Mouse (Mus musculus): ENCODE measurements around the gene Adamtsl5.

The Adamtsl5 gene

DNA sequence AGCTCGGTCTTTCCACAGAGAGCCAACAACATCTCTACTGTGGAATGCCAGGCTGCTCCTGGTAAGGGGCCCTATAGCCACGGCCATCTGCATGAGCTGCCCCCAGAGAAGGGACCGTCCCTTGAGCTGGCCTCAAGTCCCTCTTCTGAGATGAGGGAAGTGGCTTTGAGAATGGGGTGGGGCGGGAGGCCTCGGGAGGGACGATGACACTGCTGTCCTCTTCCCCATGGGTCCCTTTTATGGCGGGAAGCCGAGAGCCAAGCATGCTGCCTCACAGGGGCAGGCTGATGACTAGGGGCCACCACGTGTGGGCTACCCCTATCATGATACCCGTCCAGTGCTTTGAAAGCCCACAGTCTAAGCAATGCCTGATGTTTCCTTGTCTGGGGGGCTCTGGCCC lies 31.2 kb downstream of the Adamtsl5 start:
- DNase-seq (ENCODE audit: low spot score): no peak

- no peak for DNase-seq (ENCODE audit: low spot score)
Measured at GRCm38 (mm10) chr10:80316359-80316781, 31.8 kb downstream of the Adamtsl5 start.

DNA sequence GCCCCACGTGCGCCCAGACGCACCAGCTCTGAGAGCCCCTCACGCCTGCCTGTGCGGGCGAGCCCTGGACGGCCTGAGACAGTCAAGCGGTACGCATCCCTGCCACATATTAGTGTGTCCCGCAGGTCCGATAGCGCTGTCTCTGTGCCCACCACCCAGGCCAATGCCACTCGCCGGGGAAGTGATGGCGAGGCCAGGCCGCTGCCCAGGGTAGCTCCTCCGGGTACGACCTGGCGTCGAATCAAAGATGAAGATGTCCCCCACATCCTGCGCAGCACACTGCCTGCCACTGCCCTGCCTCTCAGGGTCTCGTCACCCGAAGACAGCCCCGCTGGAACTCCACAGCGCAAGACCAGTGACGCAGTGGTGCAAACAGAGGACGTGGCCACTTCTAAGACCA lies 32.9 kb downstream of the Adamtsl5 start:
- DNase-seq (ENCODE audit: low spot score): no peak

- no peak for DNase-seq (ENCODE audit: low spot score)
Measured at GRCm38 (mm10) chr10:80314494-80315001, 33.7 kb downstream of the Adamtsl5 start.

GRCm38 (mm10) chr10:80313627-80314201 lies 34.5 kb downstream of the Adamtsl5 start:
- no peak for DNase-seq (ENCODE audit: low spot score)

DNA sequence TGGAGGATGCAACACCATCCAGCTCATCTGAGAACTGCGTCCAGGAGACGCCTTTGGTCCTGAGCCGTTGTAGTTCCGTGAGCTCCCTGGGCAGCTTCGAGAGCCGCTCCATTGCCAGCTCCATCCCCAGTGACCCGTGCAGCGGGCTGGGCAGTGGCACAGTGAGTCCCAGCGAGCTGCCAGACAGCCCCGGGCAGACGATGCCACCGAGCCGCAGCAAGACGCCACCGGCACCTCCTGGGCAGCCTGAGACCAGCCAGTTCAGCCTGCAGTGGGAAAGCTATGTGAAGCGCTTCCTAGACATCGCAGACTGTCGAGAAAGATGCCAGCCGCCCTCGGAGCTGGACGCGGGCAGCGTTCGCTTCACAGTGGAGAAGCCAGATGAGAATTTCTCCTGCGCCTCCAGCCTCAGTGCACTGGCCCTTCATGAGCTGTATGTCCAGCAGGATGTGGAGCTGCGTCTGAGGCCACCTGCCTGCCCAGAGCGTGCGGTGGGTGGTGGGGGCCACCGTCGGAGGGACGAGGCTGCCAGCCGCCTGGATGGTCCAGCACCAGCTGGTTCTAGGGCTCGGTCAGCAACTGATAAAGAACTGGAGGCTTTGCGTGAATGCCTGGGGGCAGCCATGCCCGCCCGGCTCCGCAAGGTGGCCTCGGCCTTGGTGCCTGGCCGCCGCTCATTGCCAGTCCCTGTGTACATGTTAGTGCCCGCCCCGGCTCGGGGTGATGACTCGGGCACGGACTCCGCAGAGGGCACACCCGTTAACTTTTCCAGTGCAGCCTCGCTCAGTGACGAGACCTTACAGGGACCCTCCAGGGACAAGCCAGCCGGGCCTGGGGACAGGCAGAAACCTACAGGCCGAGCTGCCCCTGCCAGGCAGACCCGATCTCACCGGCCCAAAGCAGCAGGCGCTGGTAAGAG lies 35.4 kb downstream of the Adamtsl5 start:
- DNase-seq (ENCODE audit: low spot score): no peak

GRCm38 (mm10) chr10:80311560-80311959 lies 36.7 kb downstream of the Adamtsl5 start:
- DNase-seq (ENCODE audit: low spot score): no peak

DNA sequence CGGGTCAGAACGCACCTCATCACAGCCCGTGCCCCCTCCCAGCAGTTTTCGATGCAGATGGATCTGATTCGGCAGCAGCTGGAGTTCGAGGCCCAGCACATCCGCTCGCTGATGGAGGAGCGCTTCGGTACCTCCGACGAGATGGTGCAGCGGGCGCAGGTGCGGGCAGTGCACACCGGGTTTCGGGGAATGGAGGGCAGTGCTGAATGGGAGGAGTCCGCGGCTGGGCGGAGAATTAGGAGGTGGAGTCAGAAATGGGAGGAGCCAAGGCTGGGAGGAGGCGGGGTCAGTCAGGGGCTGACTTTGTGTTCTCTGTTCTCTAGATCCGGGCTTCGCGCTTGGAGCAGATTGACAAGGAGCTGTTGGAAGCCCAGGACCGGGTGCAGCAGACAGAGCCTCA lies 43.4 kb downstream of the Adamtsl5 start:
- DNase-seq (ENCODE audit: low spot score): no peak

DNA sequence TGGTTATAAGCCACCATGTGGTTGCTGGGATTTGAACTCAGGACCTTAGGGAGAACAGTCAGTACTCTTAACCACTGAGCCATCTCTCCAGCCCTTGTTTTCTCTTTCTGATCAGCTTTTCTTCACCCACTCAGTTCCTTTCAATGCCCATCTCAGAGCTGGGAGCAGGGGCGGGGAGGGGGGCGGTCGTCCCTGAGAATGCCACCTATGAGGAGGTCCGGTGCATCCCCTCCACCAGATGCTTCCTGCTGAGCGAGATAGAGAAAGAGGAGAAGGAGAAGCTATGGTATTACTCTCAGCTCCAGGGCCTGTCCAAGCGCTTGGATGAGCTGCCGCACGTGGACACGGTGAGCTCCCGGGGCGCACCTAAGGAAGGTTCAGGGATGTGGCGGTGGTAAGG lies 43.8 kb downstream of the Adamtsl5 start:
- DNase-seq (ENCODE audit: low spot score): no peak

DNA sequence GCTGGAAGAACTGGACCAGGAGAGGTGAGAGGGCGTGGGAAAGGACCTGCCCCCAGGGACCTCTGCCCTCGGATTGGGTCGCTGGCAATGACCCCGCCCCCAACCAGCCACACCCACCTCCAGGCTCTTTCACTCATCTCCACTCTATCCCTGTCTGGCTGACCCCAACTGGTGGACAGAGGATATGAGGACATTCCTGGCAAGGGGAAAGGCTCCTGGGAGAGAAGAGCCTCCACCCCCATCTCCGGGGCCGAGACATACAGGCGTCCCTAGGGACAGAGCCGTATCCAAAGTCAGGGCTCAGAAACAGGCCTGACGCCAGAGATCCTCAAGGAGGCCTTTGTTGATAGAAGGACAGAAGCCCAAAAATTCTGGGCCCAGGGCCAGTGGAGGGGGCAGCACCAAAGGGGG lies 45.7 kb downstream of the Adamtsl5 start:
- DNase-seq (ENCODE audit: low spot score): peak; percentile 65

GRCm38 (mm10) chr10:80302082-80302355 lies 46.2 kb downstream of the Adamtsl5 start:
- no peak for DNase-seq (ENCODE audit: low spot score)

DNA sequence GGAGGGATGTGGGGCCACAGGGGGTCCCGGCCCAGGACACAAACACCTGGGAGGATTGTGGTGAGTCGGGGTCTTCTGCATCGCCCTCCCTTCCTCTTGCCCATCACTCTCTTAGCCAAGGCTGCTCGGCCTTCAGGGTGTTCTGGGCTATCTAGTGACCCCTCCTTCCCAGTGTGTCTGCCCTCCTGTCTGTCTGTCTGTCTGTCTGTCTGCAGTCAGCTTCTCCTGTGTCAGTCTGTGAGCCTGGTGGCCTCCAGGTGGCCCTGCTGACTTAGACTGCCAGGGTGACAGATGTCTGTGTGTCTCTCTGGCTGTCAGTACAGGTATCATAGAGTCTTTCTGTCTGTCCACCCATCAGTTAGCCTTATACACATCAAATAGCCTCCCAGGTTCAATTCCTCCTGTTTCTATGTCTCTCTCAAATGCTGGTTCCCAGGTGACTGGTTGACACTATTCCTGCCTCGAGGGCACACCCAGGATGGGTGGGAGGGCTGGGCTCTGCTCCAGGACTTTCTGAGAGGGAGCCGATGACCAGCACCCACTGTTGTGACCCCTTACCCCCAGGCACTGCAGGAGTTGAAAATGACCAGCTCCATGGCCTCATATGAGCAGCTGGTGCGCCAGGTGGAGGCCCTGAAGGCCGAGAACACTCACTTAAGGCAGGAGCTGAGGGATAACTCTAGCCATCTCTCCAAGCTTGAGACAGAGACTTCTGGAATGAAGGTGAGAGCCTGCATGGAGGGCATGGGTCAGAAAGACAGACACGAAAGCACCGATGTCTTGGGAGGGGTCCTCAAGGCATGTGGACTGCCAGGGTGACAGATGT lies 46.7 kb downstream of the Adamtsl5 start:
- no peak for DNase-seq (ENCODE audit: low spot score)

DNA sequence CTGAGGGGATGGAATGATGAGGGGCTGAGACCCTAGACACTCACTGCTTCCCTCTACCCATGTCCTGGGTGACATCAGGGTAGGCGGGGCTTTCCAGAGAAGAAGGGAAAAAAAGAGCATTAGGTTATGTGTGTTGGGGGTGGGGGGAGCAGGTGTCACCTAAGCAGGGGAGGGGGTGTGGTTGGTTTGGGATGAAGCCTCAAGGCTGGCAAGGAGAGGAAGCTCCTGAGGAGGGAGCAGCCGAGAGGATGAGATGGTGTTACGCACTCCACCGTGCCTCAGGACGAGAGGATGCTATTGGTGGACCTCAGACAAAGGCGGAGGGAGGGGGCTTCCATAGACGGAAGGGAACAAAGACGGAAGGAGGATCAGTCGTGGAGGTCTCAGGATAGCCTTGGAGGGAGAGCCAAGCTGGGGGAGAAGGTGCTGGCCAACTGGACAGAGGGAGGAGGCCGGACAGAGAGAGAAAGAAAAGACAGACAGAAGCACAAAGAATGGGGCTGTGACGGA lies 47.5 kb downstream of the Adamtsl5 start:
- no peak for DNase-seq (ENCODE audit: low spot score)

DNA sequence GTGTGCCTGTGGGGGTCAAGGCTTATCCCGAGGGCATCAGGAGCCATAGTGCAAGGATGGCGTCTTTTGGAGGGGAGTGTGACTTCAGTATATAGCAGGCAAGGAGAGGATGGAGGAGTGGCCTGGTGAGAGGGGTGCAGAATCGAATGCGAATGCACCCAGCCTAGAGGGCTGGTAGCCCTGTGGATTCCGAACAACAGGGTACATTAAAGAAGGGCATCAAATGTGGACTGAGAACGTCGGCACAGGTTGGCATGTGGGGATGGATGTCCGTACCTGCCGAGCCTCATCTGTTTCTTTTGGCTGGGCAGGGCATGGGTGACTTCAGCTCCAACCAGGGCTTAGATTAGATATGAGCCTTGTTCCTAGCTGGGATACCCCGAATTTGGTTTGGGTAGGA lies 48.4 kb downstream of the Adamtsl5 start:
- no peak for DNase-seq (ENCODE audit: low spot score)

DNA sequence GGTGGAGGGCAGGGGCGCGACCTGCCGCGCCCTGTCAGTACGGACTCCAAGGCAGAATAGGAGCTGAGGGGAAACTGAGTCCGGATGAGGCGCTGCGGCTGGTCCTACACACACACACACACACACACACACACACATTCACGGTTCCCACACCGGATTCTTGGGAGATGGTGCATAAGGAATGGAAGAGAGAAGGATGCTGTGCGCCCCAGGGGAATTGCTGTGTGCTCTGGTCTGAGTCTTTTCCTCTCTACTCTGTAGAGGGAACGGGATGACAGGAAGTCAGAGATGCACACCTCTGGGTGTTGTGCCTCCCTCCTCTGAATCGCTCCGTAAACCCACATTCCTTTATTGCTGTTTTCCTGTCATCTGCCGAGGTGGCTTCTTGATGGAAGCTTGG lies 48.9 kb downstream of the Adamtsl5 start:
- no peak for DNase-seq (ENCODE audit: low spot score)

DNA sequence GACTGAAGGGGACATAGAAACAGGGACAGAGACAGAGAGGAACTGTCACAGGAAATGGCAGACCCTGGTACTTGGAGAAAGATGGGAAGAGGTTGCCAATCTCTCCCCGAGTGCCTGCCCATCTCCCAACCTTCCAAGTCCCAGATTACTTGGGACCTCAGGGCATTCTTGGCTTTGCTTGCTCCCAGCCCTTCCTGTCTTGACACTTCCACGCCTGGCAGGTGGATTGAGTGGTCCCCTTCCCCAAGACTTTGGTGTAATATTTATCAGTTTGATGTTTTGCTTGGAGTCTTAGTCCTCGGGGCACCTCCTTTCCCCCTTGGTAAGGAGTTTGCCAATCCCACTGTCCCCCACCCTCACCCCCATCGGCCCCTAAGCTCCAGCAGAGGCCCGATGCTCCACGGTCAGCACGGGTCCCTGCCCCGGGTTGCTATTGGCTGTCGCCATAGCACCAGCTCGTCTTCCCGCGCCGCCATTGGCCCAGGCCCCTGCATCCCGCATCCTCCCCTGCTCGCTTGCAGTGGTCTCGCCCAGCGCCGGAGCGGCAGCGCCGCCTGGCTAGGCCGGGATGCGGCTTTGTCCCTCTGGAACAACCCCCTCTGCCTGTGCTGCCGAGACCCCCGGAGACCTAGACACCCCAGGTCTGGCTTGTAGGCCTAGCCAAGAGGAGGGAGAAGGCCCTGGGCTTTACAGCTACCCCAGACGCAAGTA lies 49.5 kb downstream of the Adamtsl5 start:
- peak; percentile 42 for DNase-seq (ENCODE audit: low spot score)

- DNase-seq (ENCODE audit: low spot score): no peak
Measured at GRCm38 (mm10) chr10:80297526-80298133, 50.6 kb downstream of the Adamtsl5 start.

DNA sequence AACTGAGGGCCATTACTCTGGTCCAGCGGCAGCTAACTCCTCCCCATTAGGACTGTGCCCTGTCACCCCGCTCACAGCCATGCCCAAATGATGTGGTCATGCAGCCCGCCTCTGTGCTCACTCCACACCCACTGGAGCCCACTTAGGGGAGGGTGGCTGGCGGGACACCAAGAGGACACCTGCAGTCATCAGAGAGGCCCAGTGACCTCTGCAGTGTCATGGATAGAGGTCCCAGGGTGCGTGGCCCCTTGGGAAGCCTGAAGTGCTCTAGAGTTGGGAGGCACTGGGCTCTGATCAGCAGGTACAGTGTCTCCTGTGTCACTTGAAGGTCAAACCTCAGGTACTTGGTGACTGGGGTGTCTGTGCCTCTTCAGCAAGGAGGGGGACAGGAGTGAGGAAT lies 51.4 kb downstream of the Adamtsl5 start:
- no peak for DNase-seq (ENCODE audit: low spot score)

DNA sequence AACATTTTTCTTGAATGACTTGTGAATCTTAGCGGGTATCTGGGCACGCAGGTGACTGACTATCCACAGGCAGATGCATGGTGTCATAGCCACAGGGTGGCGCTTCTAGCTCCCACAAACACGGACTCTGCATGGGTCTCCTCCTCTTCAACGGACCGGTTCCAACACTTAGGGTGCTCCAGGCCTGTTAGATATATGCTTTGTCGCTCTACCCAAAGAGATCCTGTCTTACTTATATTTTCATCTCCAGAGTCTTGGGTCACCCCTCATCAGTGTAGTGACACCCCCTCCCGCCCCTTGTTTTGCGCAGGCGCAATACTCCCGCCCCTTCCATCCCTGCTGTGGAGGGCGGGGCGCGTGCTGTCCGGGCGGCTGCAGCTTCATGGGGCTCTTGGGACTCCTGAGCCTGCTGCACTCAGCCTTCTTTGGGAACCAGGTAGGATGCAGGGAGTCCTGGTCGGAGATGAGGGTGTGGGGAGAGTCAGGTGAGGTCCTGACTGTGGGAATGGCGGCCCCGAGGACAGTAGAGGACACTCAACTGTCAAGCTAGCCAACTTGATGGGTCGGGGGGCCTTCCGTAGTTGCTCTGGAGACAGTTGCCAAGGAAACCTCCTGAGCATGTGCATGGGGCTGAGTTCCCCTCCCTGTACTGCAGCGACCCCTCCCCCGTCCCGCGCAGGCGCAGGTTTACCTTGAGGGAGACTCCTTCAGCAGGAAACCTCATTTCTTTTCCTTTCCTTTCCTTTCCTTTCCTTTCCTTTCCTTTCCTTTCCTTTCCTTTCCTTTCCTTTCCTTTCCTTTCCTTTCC lies 52.4 kb downstream of the Adamtsl5 start, which contains the start of gene Apc2:
TSS of gene Apc2 (plus strand) at position 360 of the 808 bp plus-strand sequence.
- peak; percentile 75 for DNase-seq (ENCODE audit: low spot score)

DNA sequence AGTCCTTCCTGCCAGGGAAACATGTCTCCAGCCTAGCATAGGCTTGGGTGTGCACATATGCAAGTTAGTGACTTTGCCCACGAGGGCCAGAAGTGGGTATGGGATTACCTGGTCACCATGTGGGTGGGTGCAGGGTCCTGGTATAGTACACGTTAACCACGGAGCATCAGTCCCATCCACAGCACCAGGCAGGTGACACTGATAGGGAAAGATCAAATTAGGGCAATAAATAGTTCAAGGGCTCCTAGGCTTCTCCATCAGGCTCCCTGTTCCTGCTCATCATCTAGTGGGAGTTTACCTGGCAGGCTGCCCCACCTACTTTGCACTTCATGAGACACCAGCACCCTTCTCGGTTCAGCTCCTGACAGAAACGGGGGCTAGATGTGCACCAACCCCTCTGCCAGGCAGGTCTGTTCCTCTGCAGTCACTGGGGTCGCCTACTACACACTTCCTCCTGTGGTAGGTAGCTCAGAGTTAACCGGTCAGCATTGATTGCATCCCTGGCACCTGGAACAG lies 53.4 kb downstream of the Adamtsl5 start:
- DNase-seq (ENCODE audit: low spot score): no peak

Measured in yolk sac, embryonic 10.5 days (tissue).